13 mouse cellular contexts compared by ENCODE assay signal in genomic region chr4:133873431-133873851, GRCm38 (mm10). TPM values are rescaled to one million over a fixed set of nuclear protein-coding genes. Genes with fewer than 3 reads are reported as not detected.
DNase-seq lines count a peak whose midpoint lies in the region; ATAC-seq and TF ChIP-seq lines count a peak whose summit lies in the region.
"Had no signal": no experiment of that assay in that cellular context is flagged by ENCODE, and none has a peak within 500 bp of the region (broad histone marks: within the 10 kb centered on the region; RNA-seq: fewer than 3 reads in every experiment).

No protein-coding gene starts in this region.

- no peak overlapping the region for H3K27ac ChIP-seq in heart, embryonic 13.5 days (replicated peaks)
- H3K27ac ChIP-seq in stomach, embryonic 15.5 days, result peak overlapping the region; percentile 35; the same call in 1 of the 2 replicates
- H3K27ac ChIP-seq in stomach, postnatal 0 days (replicated peaks), result no peak overlapping the region
- no peak overlapping the region for H3K27ac ChIP-seq in liver, adult 2 months (replicated peaks; ENCODE audit: insufficient read depth, low read depth, low read length)
- H3K27ac ChIP-seq in small intestine, adult 2 months (ENCODE audit: insufficient read depth, low read depth, low read length), result peak overlapping the region; percentile 68; the same call in 1 of the 2 replicates
- H3K27ac ChIP-seq in forebrain, embryonic 10.5 days, result no peak overlapping the region
- H3K27ac ChIP-seq: embryonic facial prominence, embryonic 13.5 days; limb, embryonic 12.5 days had no signal

- no peak overlapping the region for H3K4me2 ChIP-seq in heart, embryonic 13.5 days
- no peak overlapping the region for H3K4me2 ChIP-seq in stomach, embryonic 15.5 days
- no peak overlapping the region for H3K4me2 ChIP-seq in stomach, postnatal 0 days (replicated peaks; ENCODE audit: low read depth)
- H3K4me2 ChIP-seq: embryonic facial prominence, embryonic 13.5 days; limb, embryonic 12.5 days; midbrain, embryonic 11.5 days had no signal

- no peak for TF ChIP-seq EP300 in stomach, postnatal 0 days (optimal IDR thresholded peaks at IDR 0.05)

- H3K9me3 ChIP-seq in heart, embryonic 13.5 days, result no peaks in the 10 kb centered on the region
- no peaks in the 10 kb centered on the region for H3K9me3 ChIP-seq in stomach, embryonic 15.5 days
- no peaks in the 10 kb centered on the region for H3K9me3 ChIP-seq in stomach, postnatal 0 days (ENCODE audit: control insufficient read depth, low read length)
- no peaks in the 10 kb centered on the region for H3K9me3 ChIP-seq in forebrain, embryonic 10.5 days
- H3K9me3 ChIP-seq: embryonic facial prominence, embryonic 13.5 days; limb, embryonic 12.5 days had no signal

- no peak overlapping the region for H3K4me3 ChIP-seq in heart, embryonic 13.5 days
- peak overlapping the region; percentile 12; the same call in 1 of the 2 replicates for H3K4me3 ChIP-seq in stomach, embryonic 15.5 days (replicated peaks)
- no peak overlapping the region for H3K4me3 ChIP-seq in stomach, postnatal 0 days (ENCODE audit: low read depth, low read length)
- peak overlapping the region; percentile 26 for H3K4me3 ChIP-seq in liver, adult 2 months (ENCODE audit: insufficient read depth, low read depth, low read length)
- H3K4me3 ChIP-seq in small intestine, adult 2 months (ENCODE audit: low read depth, low read length), result peak overlapping the region; percentile 52
- H3K4me3 ChIP-seq in forebrain, embryonic 10.5 days, result no peak overlapping the region
- H3K4me3 ChIP-seq: embryonic facial prominence, embryonic 13.5 days; limb, embryonic 12.5 days had no signal

- H3K36me3 ChIP-seq in heart, embryonic 13.5 days, result peaks cover 8% of the 10 kb centered on the region
- H3K36me3 ChIP-seq in stomach, embryonic 15.5 days, result 0 out of 2 replicates have a peak, but pooled peaks cover 11% of the 10 kb centered on the region
- no peaks in the 10 kb centered on the region; the same call in 1 of the 2 replicates for H3K36me3 ChIP-seq in stomach, postnatal 0 days (ENCODE audit: control insufficient read depth, insufficient read depth, low read length)
- peaks cover 3% of the 10 kb centered on the region; the same call in 1 of the 2 replicates for H3K36me3 ChIP-seq in liver, adult 2 months (ENCODE audit: control insufficient read depth, insufficient read depth, low read length)
- peaks cover 70% of the 10 kb centered on the region for H3K36me3 ChIP-seq in small intestine, adult 2 months (ENCODE audit: control insufficient read depth, insufficient read depth, low read length)
- H3K36me3 ChIP-seq in forebrain, embryonic 10.5 days (replicated peaks), result peaks cover 52% of the 10 kb centered on the region

- peaks cover 44% of the 10 kb centered on the region for H3K4me1 ChIP-seq in heart, embryonic 13.5 days
- peaks cover 4% of the 10 kb centered on the region; the same call in 1 of the 2 replicates for H3K4me1 ChIP-seq in stomach, embryonic 15.5 days
- H3K4me1 ChIP-seq in stomach, postnatal 0 days (replicated peaks; ENCODE audit: control insufficient read depth, insufficient read depth), result no peaks in the 10 kb centered on the region
- no peaks in the 10 kb centered on the region for H3K4me1 ChIP-seq in liver, adult 2 months (ENCODE audit: control insufficient read depth, insufficient read depth, low read length)
- peaks cover 10% of the 10 kb centered on the region for H3K4me1 ChIP-seq in small intestine, adult 2 months (ENCODE audit: control insufficient read depth, insufficient read depth, insufficient read length, low read length)
- peaks cover 16% of the 10 kb centered on the region for H3K4me1 ChIP-seq in forebrain, embryonic 10.5 days

- no peaks in the 10 kb centered on the region for H3K27me3 ChIP-seq in heart, embryonic 13.5 days (replicated peaks)
- no peaks in the 10 kb centered on the region for H3K27me3 ChIP-seq in stomach, embryonic 15.5 days (replicated peaks)
- H3K27me3 ChIP-seq in stomach, postnatal 0 days (ENCODE audit: control insufficient read depth, insufficient read depth, low read length), result no peaks in the 10 kb centered on the region
- no peaks in the 10 kb centered on the region for H3K27me3 ChIP-seq in liver, adult 2 months (ENCODE audit: control insufficient read depth, insufficient read depth, low read length)
- no peaks in the 10 kb centered on the region for H3K27me3 ChIP-seq in small intestine, adult 2 months (ENCODE audit: control insufficient read depth, insufficient read depth, low read length)
- H3K27me3 ChIP-seq in forebrain, embryonic 10.5 days (ENCODE audit: poor library complexity, severe bottlenecking), result no peaks in the 10 kb centered on the region
- H3K27me3 ChIP-seq: embryonic facial prominence, embryonic 13.5 days; limb, embryonic 12.5 days had no signal

- no peak for TF ChIP-seq POLR2A in liver, adult 2 months (IDR thresholded peaks at IDR 0.05; ENCODE audit: extremely low read depth, insufficient read depth, low read length)
- TF ChIP-seq POLR2A in small intestine, adult 2 months (IDR thresholded peaks at IDR 0.05; ENCODE audit: low read depth, low read length), result no peak

- WGBS in heart, embryonic 13.5 days, result 69% methylated on average over 4 of the region's 4 CpGs
- WGBS in stomach, embryonic 15.5 days, result 74% methylated on average over 4 of the region's 4 CpGs
- 83% methylated on average over 4 of the region's 4 CpGs for WGBS in stomach, postnatal 0 days
- 78% methylated on average over 4 of the region's 4 CpGs for WGBS in liver, adult 2 months
- 77% methylated on average over 4 of the region's 4 CpGs for WGBS in small intestine, adult 2 months
- 92% methylated on average over 4 of the region's 4 CpGs for WGBS in forebrain, embryonic 10.5 days

- intact Hi-C loops in heart, postnatal 14 days (cut with DNase I), result no loop called here

- peak overlapping the region; percentile 21; the same call in 1 of the 2 replicates for H3K9ac ChIP-seq in heart, embryonic 13.5 days
- no peak overlapping the region for H3K9ac ChIP-seq in stomach, embryonic 15.5 days
- H3K9ac ChIP-seq in stomach, postnatal 0 days (ENCODE audit: low read length), result no peak overlapping the region
- H3K9ac ChIP-seq in liver, adult 2 months (ENCODE audit: low read depth, low read length), result no peak overlapping the region
- H3K9ac ChIP-seq: limb, embryonic 12.5 days had no signal

- no peaks in the 10 kb centered on the region for H3K79me2 ChIP-seq in liver, adult 2 months (ENCODE audit: control insufficient read depth, insufficient read depth, low read length)

- no peak for DNase-seq in heart, adult 9 months (ENCODE audit: low spot score in 2 of 2)
- no peak for DNase-seq in stomach, postnatal 0 days (ENCODE audit: low spot score)
- DNase-seq in liver, adult 2 months (ENCODE audit: extremely low read depth, low read depth, low spot score), result no peak
- DNase-seq in heart, postnatal 14 days, result no peak
- DNase-seq in forebrain, embryonic 10.5 days (ENCODE audit: extremely low spot score, low spot score), result no peak
- DNase-seq: layer of hippocampus, postnatal 36 days had no signal

- ATAC-seq in heart, embryonic 13.5 days (ENCODE audit: extremely low read depth, insufficient number of reproducible peaks, low FRiP score, low TSS enrichment), result no peak
- peak; percentile 66; the same call in 1 of the 2 replicates for ATAC-seq in stomach, embryonic 15.5 days (ENCODE audit: insufficient read depth, low FRiP score, low read depth)
- ATAC-seq in stomach, postnatal 0 days (ENCODE audit: low FRiP score, low TSS enrichment), result no peak
- ATAC-seq: forebrain, embryonic 16.5 days had no signal

- TF ChIP-seq CTCF in stomach, postnatal 0 days (IDR thresholded peaks at IDR 0.05; ENCODE audit: low read depth), result no peak
- no peak for TF ChIP-seq CTCF in liver, adult 2 months (IDR thresholded peaks at IDR 0.05; ENCODE audit: low read depth, low read length)
- TF ChIP-seq CTCF in small intestine, adult 2 months (IDR thresholded peaks at IDR 0.05; ENCODE audit: extremely low read depth, insufficient read length, insufficient replicate concordance, low read depth, low read length), result no peak

RNA-seq across cellular contexts. Expression of gene Rps6ka1, which starts 14.2 kb away (rescaled TPM):
- polyA plus RNA-seq in heart, embryonic 13.5 days (2015; fragmentation: Nextera tagmentation; extraction: Ambion mirVana), result 18.3 and 18.9 TPM in 2 replicates
- 73.4 and 76.4 TPM in 2 replicates for polyA plus RNA-seq in stomach, embryonic 15.5 days (2015; fragmentation: Nextera tagmentation; extraction: Ambion mirVana)
- polyA plus RNA-seq in stomach, postnatal 0 days (2015; fragmentation: Nextera tagmentation; extraction: Ambion mirVana), result 45.5 and 46.0 TPM in 2 replicates
- 4.1 and 5.1 TPM in 2 replicates for total RNA-seq in liver, adult 2 months (2014; rRNA removed)
- polyA plus RNA-seq in liver, adult 2 months (2012; rRNA removed), result 8.6 and 16.9 TPM in 2 replicates
- 91.5 and 220 TPM in 2 replicates for polyA plus RNA-seq in small intestine, adult 2 months (2012; rRNA removed)
- total RNA-seq in heart, postnatal 14 days (2021), result 1 to 10 TPM; 7.4 to 9.3 TPM
- 42.7 and 44.1 TPM in 2 replicates for polyA plus RNA-seq in forebrain, embryonic 10.5 days (2016; fragmentation: Nextera tagmentation; extraction: Ambion mirVana)

Comparison
In these comparisons a context has a peak if more than half of its experiments do, and no peak if none do; other contexts are left out.
1. H3K27ac ChIP-seq: peak in stomach, embryonic 15.5 days (single experiment) and small intestine, adult 2 months (single experiment); none in heart, embryonic 13.5 days (single experiment), stomach, postnatal 0 days (single experiment), liver, adult 2 months (single experiment) and forebrain, embryonic 10.5 days (single experiment).
2. H3K4me3 ChIP-seq: peak in stomach, embryonic 15.5 days (single experiment), liver, adult 2 months (single experiment) and small intestine, adult 2 months (single experiment); none in heart, embryonic 13.5 days (single experiment), stomach, postnatal 0 days (single experiment) and forebrain, embryonic 10.5 days (single experiment).